Mouse (Mus musculus) MEL (cell line): ENCODE measurements around the gene Slc4a10.

Source experiments
- E2F4 ChIP-seq: IDR thresholded peaks from 2 replicates; pipeline ENCODE4 v1.6.1; 2011; ENCODE audit warnings: low read depth, low read length, improper control_type of control experiment, borderline replicate concordance
- GABPA ChIP-seq: IDR thresholded peaks from 2 replicates; pipeline ENCODE4 v1.6.1; 2012; ENCODE audit warnings: low read depth, mild to moderate bottlenecking, inconsistent platforms, low read length, improper control_type of control experiment, moderate library complexity
- HCFC1 ChIP-seq: IDR thresholded peaks from 2 replicates; pipeline ENCODE4 v1.6.1; 2012; ENCODE audit warnings: low read depth, mild to moderate bottlenecking, inconsistent platforms, low read length, improper control_type of control experiment, moderate library complexity
- MAFK ChIP-seq: IDR thresholded peaks from 2 replicates; pipeline ENCODE4 v1.6.1; 2011; ENCODE audit warnings: low read depth, mild to moderate bottlenecking, low read length, improper control_type of control experiment, borderline replicate concordance
- MYB ChIP-seq: IDR thresholded peaks from 2 replicates; pipeline ENCODE4 v1.6.1; 2011; ENCODE audit warnings: mild to moderate bottlenecking, low read depth, low read length, improper control_type of control experiment
- POLR2A ChIP-seq, 2 experiments: IDR thresholded peaks; 2 replicates each; pipeline ENCODE4 v1.6.1; 2011 to 2012; ENCODE audit warnings: low read length in 2 of 2, mild to moderate bottlenecking in 2 of 2, control low read depth in 1 of 2, improper control_type of control experiment in 1 of 2, low read depth in 1 of 2, moderate library complexity in 1 of 2; ENCODE audit not compliant: control insufficient read depth in 1 of 2, insufficient read depth in 1 of 2, poor library complexity in 1 of 2
- RAD21 ChIP-seq: IDR thresholded peaks from 2 replicates; pipeline ENCODE4 v1.6.1; 2011; ENCODE audit warnings: mild to moderate bottlenecking, low read depth, low read length, improper control_type of control experiment
- SIN3A ChIP-seq: IDR thresholded peaks from 2 replicates; pipeline ENCODE4 v1.6.1; 2012; ENCODE audit warnings: low read length, improper control_type of control experiment, inconsistent platforms
- USF1 ChIP-seq: IDR thresholded peaks from 2 replicates; pipeline ENCODE4 v1.6.1; 2014; ENCODE audit warnings: low read depth, mild to moderate bottlenecking, inconsistent platforms, low read length, improper control_type of control experiment, moderate library complexity
- ZKSCAN1 ChIP-seq: IDR thresholded peaks from 2 replicates; pipeline ENCODE4 v1.6.1; 2012; ENCODE audit warnings: low read depth, mild to moderate bottlenecking, inconsistent platforms, low read length, improper control_type of control experiment, moderate library complexity

DNA sequence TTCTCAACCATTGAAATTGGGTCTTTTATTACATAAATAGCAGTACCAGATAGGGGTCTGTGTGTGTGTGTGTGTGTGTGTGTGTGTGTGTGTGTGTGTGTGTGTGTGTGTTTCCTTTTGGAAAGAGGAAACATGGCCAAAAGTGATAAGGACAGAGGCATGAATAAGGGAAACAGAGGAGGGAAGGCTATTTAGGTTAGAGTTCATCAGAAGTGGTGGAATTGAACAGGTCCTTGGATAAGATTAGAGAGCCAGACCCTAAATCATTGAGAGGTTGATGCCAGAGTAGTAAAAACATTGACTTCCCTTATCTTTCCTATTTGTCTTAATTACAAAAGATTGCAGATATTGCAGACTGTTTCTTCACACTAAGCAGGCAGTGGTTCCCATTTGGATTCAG lies 181.3 kb downstream of the Slc4a10 start:
- TF ChIP-seq POLR2A (IDR thresholded peaks at IDR 0.05; ENCODE audit: control insufficient read depth in 1 of 2, insufficient read depth in 1 of 2, low read depth in 1 of 2, low read length in 2 of 2, poor library complexity in 1 of 2) (no peak), ZKSCAN1 (no peak), MAFK (no peak), RAD21 (no peak), MYB (no peak), HCFC1 (no peak), E2F4 (no peak), USF1 (no peak), SIN3A (no peak), GABPA (no peak)
